Mouse (Mus musculus) myocyte (in vitro differentiated cells): ENCODE measurements around the gene Pitpnm3. TPM values are rescaled to one million over a fixed set of nuclear protein-coding genes. Genes with fewer than 3 reads are reported as not detected.
A peak's percentile ranks its signal among the peaks of the same experiment; 100 is the strongest.

Experiments
- H3K27me3 ChIP-seq: one replicate; pipeline ENCODE4 v1.6.1; 2011; ENCODE audit not compliant: control insufficient read depth, insufficient read depth, insufficient read length
- H3K36me3 ChIP-seq: one replicate; pipeline ENCODE4 v1.6.1; 2011; ENCODE audit not compliant: control insufficient read depth, insufficient read depth
- H3K4me2 ChIP-seq: one replicate; pipeline ENCODE4 v1.6.1; 2011; ENCODE audit warnings: low read depth, control low read depth
- H3K4me3 ChIP-seq: one replicate; pipeline ENCODE4 v1.5.1; 2011; ENCODE audit warnings: mild to moderate bottlenecking, control low read depth, moderate library complexity
- H3K79me2 ChIP-seq: one replicate; pipeline ENCODE4 v1.6.1; 2011; ENCODE audit not compliant: control insufficient read depth, insufficient read depth
- H3ac ChIP-seq: one replicate; pipeline ENCODE4 v1.6.1; 2011; ENCODE audit not compliant: control insufficient read depth, insufficient read length
- CEBPB ChIP-seq: IDR thresholded peaks from 2 replicates; pipeline ENCODE4 v1.6.1; 2011; ENCODE audit warnings: mild to moderate bottlenecking, moderate library complexity; ENCODE audit not compliant: poor library complexity, insufficient read depth, severe bottlenecking
- E2F4 ChIP-seq: IDR thresholded peaks from one replicate; pipeline ENCODE4 v1.6.1; 2011; ENCODE audit warnings: mild to moderate bottlenecking, control low read depth, moderate library complexity; ENCODE audit not compliant: insufficient read depth
- MAX ChIP-seq: IDR thresholded peaks from one replicate; pipeline ENCODE4 v1.6.1; 2011; ENCODE audit warnings: low read depth, mild to moderate bottlenecking, control low read depth
- MYOD1 ChIP-seq, 3 experiments: IDR thresholded peaks; one replicate each; pipeline ENCODE4 v1.6.1; 2011; ENCODE audit warnings: control low read depth in 2 of 3, low read depth in 2 of 3, mild to moderate bottlenecking in 2 of 3, moderate library complexity in 1 of 3; ENCODE audit not compliant: insufficient read length in 2 of 3, control insufficient read depth in 1 of 3
- MYOG ChIP-seq, 3 experiments: IDR thresholded peaks; one replicate each; pipeline ENCODE4 v1.6.1; 2011; ENCODE audit warnings: control low read depth in 2 of 3, low read depth in 2 of 3, mild to moderate bottlenecking in 2 of 3; ENCODE audit not compliant: insufficient read length in 2 of 3, control insufficient read depth in 1 of 3, insufficient read depth in 1 of 3
- POLR2A ChIP-seq: IDR thresholded peaks from one replicate; pipeline ENCODE4 v1.6.1; 2011; ENCODE audit warnings: low read depth, mild to moderate bottlenecking, control low read depth, moderate library complexity; ENCODE audit not compliant: insufficient read length
- POLR2AphosphoS2 ChIP-seq: IDR thresholded peaks from one replicate; pipeline ENCODE4 v1.6.1; 2011; ENCODE audit warnings: low read depth, control low read depth; ENCODE audit not compliant: insufficient read length
- REST ChIP-seq: IDR thresholded peaks from one replicate; pipeline ENCODE4 v1.6.1; 2011; ENCODE audit warnings: mild to moderate bottlenecking, control low read depth, moderate library complexity; ENCODE audit not compliant: insufficient read depth, insufficient read length
- SRF ChIP-seq: IDR thresholded peaks from one replicate; pipeline ENCODE4 v1.6.1; 2011; ENCODE audit warnings: low read depth; ENCODE audit not compliant: control insufficient read depth, insufficient read length
- TCF12 ChIP-seq: IDR thresholded peaks from one replicate; pipeline ENCODE4 v1.6.1; 2011; ENCODE audit warnings: mild to moderate bottlenecking, control low read depth; ENCODE audit not compliant: poor library complexity, insufficient read depth, severe bottlenecking
- TCF3 ChIP-seq: IDR thresholded peaks from one replicate; pipeline ENCODE4 v1.6.1; 2011; ENCODE audit warnings: low read depth, control low read depth; ENCODE audit not compliant: insufficient read length
- USF1 ChIP-seq: IDR thresholded peaks from one replicate; pipeline ENCODE4 v1.6.1; 2011; ENCODE audit warnings: low read depth, mild to moderate bottlenecking, control low read depth, moderate library complexity
- polyA plus RNA-seq: library from polyadenylated mRNA; unstranded; fragments of >200 nt; fragmentation: generic; extraction: Trizol; gene quantifications from one replicate; pipeline ENCODE4 v1.2.1, GENCODE M21; 2012; ENCODE audit warnings: missing spikeins

Gene Pitpnm3
- polyA plus RNA-seq, 1 experiment: 0.04 TPM

DNA sequence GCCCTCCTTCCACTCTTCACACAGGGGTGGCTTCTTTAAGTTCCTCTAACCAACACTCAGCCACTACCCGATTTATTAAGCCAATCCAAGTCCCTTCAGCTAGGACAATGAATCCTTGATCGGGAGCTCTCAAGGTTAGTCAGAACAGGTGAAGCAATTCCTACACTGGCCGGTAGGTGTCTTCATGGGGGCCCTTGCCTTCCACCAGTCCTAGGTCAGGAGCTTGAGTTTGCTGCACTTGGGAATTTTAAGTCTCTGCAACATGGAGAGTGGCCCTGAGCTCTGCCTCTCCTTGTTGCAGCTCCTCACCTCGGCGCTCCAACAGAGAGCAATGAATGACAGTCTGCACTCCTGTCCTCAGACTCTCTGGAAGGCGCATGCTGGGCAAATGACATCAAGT is 69.2 kb downstream of the Pitpnm3 start:
- Histone ChIP-seq H3K79me2 (no peaks in the 10 kb centered on the region), H3K36me3 (no peaks in the 10 kb centered on the region), H3K4me3 (no peak overlapping the region), H3K27me3 (no peaks in the 10 kb centered on the region), H3K4me2 (no peak overlapping the region), H3ac (no peak overlapping the region)
- no peak for TF ChIP-seq E2F4
- no peak for TF ChIP-seq TCF3
- no peak for TF ChIP-seq POLR2AphosphoS2
- no peak for TF ChIP-seq REST
- no peak for TF ChIP-seq CEBPB
- TF ChIP-seq MYOD1 (IDR thresholded peaks at IDR 0.05; ENCODE audit: control insufficient read depth in 1 of 3, insufficient read length in 2 of 3, low read depth in 2 of 3): no peak
- TF ChIP-seq TCF12: no peak
- no peak for TF ChIP-seq MYOG (IDR thresholded peaks at IDR 0.05; ENCODE audit: control insufficient read depth in 1 of 3, insufficient read depth in 1 of 3, insufficient read length in 2 of 3, low read depth in 2 of 3)
- no peak for TF ChIP-seq POLR2A
- TF ChIP-seq MAX: no peak
- no peak for TF ChIP-seq SRF
- TF ChIP-seq USF1: no peak

- Histone ChIP-seq H3ac (no peak overlapping the region), H3K4me3 (no peak overlapping the region), H3K4me2 (no peak overlapping the region), H3K79me2 (no peaks in the 10 kb centered on the region), H3K36me3 (no peaks in the 10 kb centered on the region), H3K27me3 (no peaks in the 10 kb centered on the region)
- TF ChIP-seq POLR2AphosphoS2 (no peak), TCF3 (no peak), CEBPB (no peak)
These were observed 70.5 kb downstream of the Pitpnm3 start for GRCm38 (mm10) chr11:72065103-72065502.

DNA sequence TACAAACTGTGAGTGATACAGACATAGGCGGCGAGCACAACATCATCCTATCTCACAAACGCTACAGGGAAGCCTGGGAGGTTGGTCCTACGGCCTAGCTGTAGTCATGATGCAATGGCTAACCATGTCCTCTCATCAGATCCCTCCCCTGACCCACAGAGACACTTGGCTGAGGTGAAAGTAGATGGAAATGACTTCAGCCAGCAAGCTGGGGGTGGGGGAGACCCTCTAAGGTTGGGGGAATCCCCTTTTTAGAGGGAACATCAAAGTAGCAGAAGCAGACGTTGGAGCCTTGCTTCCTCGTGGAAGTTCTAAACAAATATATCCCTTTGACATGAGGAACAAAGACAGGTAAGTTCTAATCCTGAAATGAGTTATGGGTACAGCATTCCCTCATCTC is 71.2 kb downstream of the Pitpnm3 start:
- TF ChIP-seq MAX (no peak), POLR2AphosphoS2 (no peak), TCF3 (no peak), SRF (no peak), E2F4 (no peak), POLR2A (no peak), CEBPB (no peak)
- H3K4me3 ChIP-seq: no peak overlapping the region
- H3ac ChIP-seq: no peak overlapping the region

GRCm38 (mm10) chr11:72061093-72061620 is 74.4 kb downstream of the Pitpnm3 start:
- no peak overlapping the region for H3ac ChIP-seq
- H3K27me3 ChIP-seq: peaks cover 4% of the 10 kb centered on the region
- no peaks in the 10 kb centered on the region for H3K36me3 ChIP-seq
- no peak overlapping the region for H3K4me3 ChIP-seq
- H3K79me2 ChIP-seq: no peaks in the 10 kb centered on the region
- TF ChIP-seq REST: no peak
- no peak for TF ChIP-seq CEBPB
- TF ChIP-seq E2F4: no peak
- no peak for TF ChIP-seq USF1
- no peak for TF ChIP-seq POLR2A
- TF ChIP-seq POLR2AphosphoS2: no peak
- peak in 2 of 3 experiments; percentile 66 to 74 for TF ChIP-seq MYOD1 (IDR thresholded peaks at IDR 0.05; ENCODE audit: control insufficient read depth in 1 of 3, insufficient read length in 2 of 3, low read depth in 2 of 3)
- TF ChIP-seq TCF3: no peak
- TF ChIP-seq MYOG (IDR thresholded peaks at IDR 0.05; ENCODE audit: control insufficient read depth in 1 of 3, insufficient read depth in 1 of 3, insufficient read length in 2 of 3, low read depth in 2 of 3): peak in 2 of 3 experiments; percentile 45 to 76
- no peak for TF ChIP-seq TCF12
- no peak for TF ChIP-seq MAX
- TF ChIP-seq SRF: no peak
- H3K4me2 ChIP-seq: no peak overlapping the region

More for the DNA sequence above, 71.2 kb downstream of the Pitpnm3 start:
- Histone ChIP-seq H3K36me3 (no peaks in the 10 kb centered on the region), H3K4me2 (no peak overlapping the region), H3K79me2 (no peaks in the 10 kb centered on the region), H3K27me3 (no peaks in the 10 kb centered on the region)

- H3K4me2 ChIP-seq: no peak overlapping the region
- TF ChIP-seq TCF3: no peak
- TF ChIP-seq MYOD1 (IDR thresholded peaks at IDR 0.05; ENCODE audit: control insufficient read depth in 1 of 3, insufficient read length in 2 of 3, low read depth in 2 of 3): no peak
- no peak for TF ChIP-seq MAX
- no peak for TF ChIP-seq E2F4
- no peak for TF ChIP-seq POLR2A
- no peak for TF ChIP-seq MYOG (IDR thresholded peaks at IDR 0.05; ENCODE audit: control insufficient read depth in 1 of 3, insufficient read depth in 1 of 3, insufficient read length in 2 of 3, low read depth in 2 of 3)
- no peak for TF ChIP-seq REST
- TF ChIP-seq TCF12: no peak
- no peak for TF ChIP-seq SRF
- TF ChIP-seq USF1: no peak
- TF ChIP-seq CEBPB: no peak
- TF ChIP-seq POLR2AphosphoS2: no peak
- no peak overlapping the region for H3K4me3 ChIP-seq
- H3ac ChIP-seq: no peak overlapping the region
- peaks cover 4% of the 10 kb centered on the region for H3K27me3 ChIP-seq
- H3K36me3 ChIP-seq: no peaks in the 10 kb centered on the region
- no peaks in the 10 kb centered on the region for H3K79me2 ChIP-seq
These were observed 75.2 kb downstream of the Pitpnm3 start for GRCm38 (mm10) chr11:72060416-72060815.
